21 mouse cellular contexts compared by ENCODE assay signal in genomic region chr3:103987831-103988432, GRCm38 (mm10).
"Had no signal": no experiment of that assay in that cellular context is flagged by ENCODE, and none has a peak within 500 bp of the region (broad histone marks: within the 10 kb centered on the region; RNA-seq: fewer than 3 reads in every experiment).

No protein-coding gene starts in this region.

- H3K9me3 ChIP-seq: limb, embryonic 12.5 days; limb, embryonic 15.5 days; megakaryocyte, embryonic 14.5 days; midbrain, embryonic 10.5 days; midbrain, embryonic 13.5 days; neural tube, embryonic 12.5 days; neural tube, embryonic 15.5 days had no signal

- H3K27ac ChIP-seq: kidney, postnatal 0 days; left cerebral cortex, adult 2 months; limb, embryonic 12.5 days; limb, embryonic 15.5 days; liver, embryonic 14.5 days; midbrain, embryonic 10.5 days; midbrain, embryonic 13.5 days; neural tube, embryonic 12.5 days; neural tube, embryonic 15.5 days; stomach, postnatal 0 days had no signal

- H3K27me3 ChIP-seq: limb, embryonic 12.5 days; limb, embryonic 15.5 days; megakaryocyte, embryonic 14.5 days; midbrain, embryonic 13.5 days; neural tube, embryonic 12.5 days; neural tube, embryonic 15.5 days had no signal

- ATAC-seq: liver, postnatal 0 days; midbrain, embryonic 13.5 days had no signal

- H3K9ac ChIP-seq: limb, embryonic 12.5 days; limb, embryonic 15.5 days; liver, embryonic 14.5 days; liver, postnatal 0 days; midbrain, embryonic 13.5 days; neural tube, embryonic 12.5 days; neural tube, embryonic 15.5 days had no signal

- H3K4me2 ChIP-seq: limb, embryonic 12.5 days; limb, embryonic 15.5 days; liver, embryonic 11.5 days; midbrain, embryonic 13.5 days; neural tube, embryonic 12.5 days; neural tube, embryonic 15.5 days had no signal

- H3K4me3 ChIP-seq: left cerebral cortex, adult 2 months; limb, embryonic 12.5 days; limb, embryonic 15.5 days; megakaryocyte, embryonic 14.5 days; midbrain, embryonic 10.5 days; midbrain, embryonic 13.5 days; neural tube, embryonic 12.5 days; neural tube, embryonic 15.5 days had no signal

- H3K4me1 ChIP-seq: limb, embryonic 12.5 days; limb, embryonic 15.5 days; midbrain, embryonic 10.5 days; midbrain, embryonic 13.5 days; neural tube, embryonic 12.5 days; neural tube, embryonic 15.5 days had no signal

- DNase-seq: kidney, adult 2 months; kidney, postnatal 25 days; layer of hippocampus, postnatal 36 days; left cerebral cortex, postnatal 4 days; liver, postnatal 0 days; right cerebral cortex, adult 18-20 months; right cerebral cortex, postnatal 14 days; right cerebral cortex, postnatal 4 days; thymus, postnatal 25 days had no signal
